Mouse (Mus musculus): Measurements from ENCODE around the gene Gm45717. TPM values are rescaled to one million over a fixed set of nuclear protein-coding genes. Genes with fewer than 3 reads are reported as not detected.

Gene Gm45717
- polyA plus RNA-seq (2012; ENCODE audit: insufficient read depth, insufficient read length, low replicate concordance, missing spikeins) = not detected in 2 replicates

DNA sequence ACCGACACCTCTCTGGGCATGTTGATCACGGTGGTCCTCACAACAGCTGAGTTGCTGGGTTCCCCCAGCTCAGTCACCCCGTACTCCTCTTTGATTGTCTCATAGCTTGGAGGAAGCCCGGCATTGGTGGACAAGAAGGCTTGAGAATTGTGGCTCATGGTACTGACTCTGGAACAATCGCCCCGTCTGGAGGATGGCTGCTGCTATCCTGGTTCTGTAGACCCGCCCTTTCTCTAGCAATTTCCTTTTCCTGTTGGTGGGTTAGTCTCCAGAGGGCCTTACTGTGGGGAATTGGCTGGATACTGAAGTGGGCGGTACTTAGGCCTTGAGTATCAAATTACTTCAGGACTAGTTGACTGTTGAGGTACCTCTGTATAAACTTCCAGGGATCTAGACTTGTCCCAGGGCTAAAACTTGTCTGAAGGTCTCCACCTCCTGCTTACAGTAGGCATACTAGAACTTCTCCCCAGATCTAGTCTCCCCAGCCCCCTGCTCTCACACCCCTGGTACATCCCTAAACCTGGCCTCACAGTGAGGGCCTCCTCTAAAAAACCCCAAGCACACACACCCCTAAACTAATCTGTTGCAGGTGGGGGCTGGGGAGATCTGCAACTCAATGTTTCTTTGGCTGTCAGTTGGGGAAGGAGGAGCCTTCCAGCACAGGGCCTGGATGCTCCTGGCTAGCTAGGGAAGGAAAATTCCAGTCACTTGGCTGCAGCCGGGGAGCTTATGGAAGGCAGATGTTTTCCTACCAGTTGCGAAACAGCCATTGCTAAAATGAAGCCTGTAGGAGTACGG lies at the start of gene Gm45717, which contains the start of gene Ifitm2:
TSS of gene Gm45717 (minus strand) at position 180 of the 798 bp plus-strand sequence.
TSS of gene Ifitm2 (minus strand) at position 230 of the 798 bp plus-strand sequence.
- Histone ChIP-seq H3K27ac (ENCODE audit: insufficient read depth, low read depth, low read length) (no peak within 1 kb of the TSS), H3K4me3 (ENCODE audit: insufficient read depth, low read depth, low read length) (peak within 1 kb of the TSS; percentile 30), H3K4me1 (ENCODE audit: control insufficient read depth, insufficient read depth, low read length) (peaks cover 4% of the 10 kb centered on the region; the same call in 1 of the 2 replicates)
- 47% methylated on average over 11 of the region's 11 CpGs for WGBS
- TF ChIP-seq CTCF (IDR thresholded peaks at IDR 0.05; ENCODE audit: insufficient read depth, low read depth, low read length) (no peak), POLR2A (IDR thresholded peaks at IDR 0.05; ENCODE audit: insufficient read depth, low read depth, low read length) (no peak)

DNA sequence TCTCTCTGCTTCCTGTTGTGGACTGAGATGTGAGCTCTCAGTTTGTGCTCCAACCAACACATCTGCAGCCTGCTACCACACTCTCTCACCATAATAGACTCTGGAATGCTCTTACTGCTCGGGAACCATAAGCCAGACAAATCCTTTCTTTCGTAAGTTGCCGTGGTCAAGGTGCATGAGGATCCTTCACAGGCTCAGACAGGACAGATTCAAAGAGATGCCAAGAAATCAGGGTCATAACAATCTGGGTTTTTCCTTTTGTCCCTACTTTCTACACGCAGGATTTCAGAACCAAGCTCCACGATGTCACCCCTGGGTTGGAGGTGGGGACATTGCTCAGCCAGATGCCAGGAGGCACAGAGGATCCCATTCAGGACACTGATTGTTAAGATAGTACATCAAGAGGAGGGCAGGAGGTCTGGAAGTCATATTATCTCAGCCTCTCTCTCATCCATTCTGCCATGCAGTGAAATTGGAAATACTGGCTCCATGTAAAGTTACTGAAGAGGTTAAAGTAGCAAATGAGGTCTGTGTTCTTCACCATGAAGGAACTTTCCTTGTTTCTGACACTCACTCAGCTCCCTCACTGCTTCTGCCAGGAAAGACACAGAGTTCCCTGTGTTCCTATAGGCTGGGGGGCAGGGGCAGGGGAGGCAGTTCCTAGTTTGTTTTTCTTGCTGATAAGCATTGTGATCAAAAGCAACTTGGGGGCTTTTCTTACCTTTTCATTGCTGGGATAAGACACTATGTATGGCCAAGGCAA lies 47.7 kb upstream of the Gm45717 start:
- 82% methylated on average over 5 of the region's 5 CpGs for WGBS
- Histone ChIP-seq H3K4me1 (ENCODE audit: control insufficient read depth, insufficient read depth, low read length) (no peaks in the 10 kb centered on the region), H3K4me3 (ENCODE audit: insufficient read depth, low read depth, low read length) (no peak overlapping the region), H3K27ac (ENCODE audit: insufficient read depth, low read depth, low read length) (no peak overlapping the region)
- TF ChIP-seq CTCF (IDR thresholded peaks at IDR 0.05; ENCODE audit: insufficient read depth, low read depth, low read length) (no peak), POLR2A (IDR thresholded peaks at IDR 0.05; ENCODE audit: insufficient read depth, low read depth, low read length) (no peak)

DNA sequence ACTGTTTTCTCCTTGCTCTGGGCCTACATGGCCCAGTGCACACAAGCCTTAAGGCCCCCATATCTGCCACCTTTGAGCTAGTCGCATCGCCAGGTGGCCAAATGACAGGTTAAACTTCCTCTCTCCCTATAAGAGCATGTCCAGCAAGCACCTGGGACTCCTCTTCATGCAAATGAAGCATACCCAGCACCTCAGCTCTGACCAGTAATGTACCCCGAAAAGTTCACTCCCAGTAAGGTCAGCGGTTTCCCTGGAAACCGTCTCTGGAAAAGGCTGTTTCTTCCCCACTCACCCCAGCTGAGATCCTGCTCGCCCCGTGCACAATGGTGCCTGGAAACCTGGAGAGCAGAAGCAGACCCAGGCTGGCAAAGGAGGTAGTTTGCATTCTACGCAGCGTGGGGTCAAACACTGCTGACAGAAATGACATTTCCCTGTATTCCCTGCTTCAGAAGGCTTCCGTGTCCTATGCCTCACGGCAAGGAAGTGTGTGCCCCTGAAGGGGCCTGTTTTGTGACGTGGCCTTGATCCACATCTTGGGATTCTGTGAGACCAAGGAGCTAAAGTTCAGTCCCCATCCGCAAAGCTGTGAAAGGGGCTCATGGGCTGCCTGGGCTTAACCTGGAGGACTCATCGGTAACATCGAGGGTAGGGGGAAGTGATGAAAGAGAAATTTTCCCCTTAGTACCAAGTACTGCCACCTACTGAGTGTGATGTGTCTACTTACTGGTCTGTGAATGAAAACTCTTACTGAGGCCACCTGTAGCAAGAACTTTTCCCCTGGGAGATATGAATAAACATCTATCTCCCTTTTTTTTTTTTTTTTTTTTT lies 45.4 kb upstream of the Gm45717 start:
- Histone ChIP-seq H3K4me1 (ENCODE audit: control insufficient read depth, insufficient read depth, low read length) (no peaks in the 10 kb centered on the region), H3K4me3 (ENCODE audit: insufficient read depth, low read depth, low read length) (no peak overlapping the region), H3K27ac (ENCODE audit: insufficient read depth, low read depth, low read length) (no peak overlapping the region)
- 81% methylated on average over 15 of the region's 15 CpGs for WGBS
- no peak for TF ChIP-seq CTCF (IDR thresholded peaks at IDR 0.05; ENCODE audit: insufficient read depth, low read depth, low read length)
- no peak for TF ChIP-seq POLR2A (IDR thresholded peaks at IDR 0.05; ENCODE audit: insufficient read depth, low read depth, low read length)

- Histone ChIP-seq H3K4me1 (ENCODE audit: control insufficient read depth, insufficient read depth, low read length) (no peaks in the 10 kb centered on the region), H3K4me3 (ENCODE audit: insufficient read depth, low read depth, low read length) (no peak overlapping the region), H3K27ac (ENCODE audit: insufficient read depth, low read depth, low read length) (no peak overlapping the region)
- TF ChIP-seq POLR2A (IDR thresholded peaks at IDR 0.05; ENCODE audit: insufficient read depth, low read depth, low read length) (no peak), CTCF (IDR thresholded peaks at IDR 0.05; ENCODE audit: insufficient read depth, low read depth, low read length) (no peak)
- WGBS = 82% methylated on average over 11 of the region's 11 CpGs
Measured at GRCm38 (mm10) chr7:140998853-140999700, 43.3 kb upstream of the Gm45717 start.

- 79% methylated on average over 1 of the region's 1 CpGs for WGBS
- H3K27ac ChIP-seq (ENCODE audit: insufficient read depth, low read depth, low read length) = no peak overlapping the region
Measured at GRCm38 (mm10) chr7:140997817-140998216, 42.1 kb upstream of the Gm45717 start.

GRCm38 (mm10) chr7:140991117-140991689 lies 35.5 kb upstream of the Gm45717 start:
- 89% methylated on average over 14 of the region's 14 CpGs for WGBS

More at GRCm38 (mm10) chr7:140997817-140998216, 42.1 kb upstream of the Gm45717 start:
- TF ChIP-seq POLR2A (IDR thresholded peaks at IDR 0.05; ENCODE audit: insufficient read depth, low read depth, low read length) (no peak), CTCF (IDR thresholded peaks at IDR 0.05; ENCODE audit: insufficient read depth, low read depth, low read length) (no peak)
- H3K4me3 ChIP-seq (ENCODE audit: insufficient read depth, low read depth, low read length) = no peak overlapping the region
- H3K4me1 ChIP-seq (ENCODE audit: control insufficient read depth, insufficient read depth, low read length) = no peaks in the 10 kb centered on the region

GRCm38 (mm10) chr7:140990622-140991021 lies 34.9 kb upstream of the Gm45717 start:
- Histone ChIP-seq H3K27ac (ENCODE audit: insufficient read depth, low read depth, low read length) (no peak overlapping the region), H3K4me1 (ENCODE audit: control insufficient read depth, insufficient read depth, low read length) (no peaks in the 10 kb centered on the region), H3K4me3 (ENCODE audit: insufficient read depth, low read depth, low read length) (no peak overlapping the region)
- 85% methylated on average over 5 of the region's 5 CpGs for WGBS
- TF ChIP-seq CTCF (IDR thresholded peaks at IDR 0.05; ENCODE audit: insufficient read depth, low read depth, low read length) (no peak), POLR2A (IDR thresholded peaks at IDR 0.05; ENCODE audit: insufficient read depth, low read depth, low read length) (no peak)

More at GRCm38 (mm10) chr7:140991117-140991689, 35.5 kb upstream of the Gm45717 start:
- no peaks in the 10 kb centered on the region for H3K4me1 ChIP-seq (ENCODE audit: control insufficient read depth, insufficient read depth, low read length)
- H3K27ac ChIP-seq (ENCODE audit: insufficient read depth, low read depth, low read length) = no peak overlapping the region
- H3K4me3 ChIP-seq (ENCODE audit: insufficient read depth, low read depth, low read length) = no peak overlapping the region
- TF ChIP-seq POLR2A (IDR thresholded peaks at IDR 0.05; ENCODE audit: insufficient read depth, low read depth, low read length) = no peak

All from olfactory bulb, adult 2 months (tissue).